Mouse (Mus musculus) macrophage (primary cell): ENCODE data around the gene Syce2. TPM values are rescaled to one million over a fixed set of nuclear protein-coding genes. Genes with fewer than 3 reads are reported as not detected.

ENCODE experiments used
- H3K27ac ChIP-seq: fragments of 350-480 bp; formaldehyde crosslinking; 2 replicates; pipeline ENCODE4 v1.9.0; 2021
- H3K36me3 ChIP-seq: fragments of 350-480 bp; formaldehyde crosslinking; 2 replicates; pipeline ENCODE4 v1.9.0; 2021; ENCODE audit errors: inconsistent target
- H3K4me3 ChIP-seq: fragments of 350-480 bp; formaldehyde crosslinking; 2 replicates; pipeline ENCODE4 v1.9.0; 2021; ENCODE audit errors: inconsistent target
- H3K79me2 ChIP-seq: fragments of 350-480 bp; formaldehyde crosslinking; 2 replicates; pipeline ENCODE4 v1.9.0; 2021; ENCODE audit errors: inconsistent target
- WGBS: methylation state at CpG from one replicate; pipeline ENCODE4 v1.1.7; 2026; ENCODE audit warnings: inconsistent platforms; ENCODE audit not compliant: missing documents; 5-methylcytosine and 5-hydroxymethylcytosine counted together
- polyA plus RNA-seq: library from polyadenylated mRNA; stranded (reverse); fragments of 250-400 nt; gene quantifications from 3 replicates; pipeline ENCODE4 v1.2.4, GENCODE M21; 2018; ENCODE audit warnings: inconsistent platforms

Gene Syce2
- polyA plus RNA-seq, 1 experiment from 2014 or later, result 18.1 TPM

- Histone ChIP-seq H3K4me3 (peak within 1 kb of the TSS; percentile 76), H3K79me2 (peaks cover 44% of the 10 kb centered on the region), H3K27ac (peak within 1 kb of the TSS; percentile 70), H3K36me3 (peaks cover 14% of the 10 kb centered on the region)
- WGBS, result 0% methylated on average over 39 of the region's 39 CpGs
These were observed 15.0 kb upstream of the Syce2 start, which contains the start of gene Farsa for GRCm38 (mm10) chr8:84856864-84857441. Gene Farsa (plus strand): TSS chr8:84856989.

- Histone ChIP-seq H3K27ac (no peak overlapping the region), H3K79me2 (no peaks in the 10 kb centered on the region)
These were observed 526 bp downstream of the Syce2 start for GRCm38 (mm10) chr8:84872309-84872965.

GRCm38 (mm10) chr8:84873016-84873415, 1.1 kb downstream of the Syce2 start:
- WGBS, result 91% methylated on average over 4 of the region's 4 CpGs
- no peaks in the 10 kb centered on the region for H3K79me2 ChIP-seq
- no peak overlapping the region; the same call in 1 of the 2 replicates for H3K4me3 ChIP-seq
- no peak overlapping the region for H3K27ac ChIP-seq
- peaks cover 13% of the 10 kb centered on the region for H3K36me3 ChIP-seq

More at GRCm38 (mm10) chr8:84872309-84872965, 526 bp downstream of the Syce2 start:
- Histone ChIP-seq H3K4me3 (peak overlapping the region; percentile 11; the same call in 1 of the 2 replicates), H3K36me3 (peaks cover 19% of the 10 kb centered on the region)
- WGBS, result 6% methylated on average over 54 of the region's 54 CpGs

- H3K79me2 ChIP-seq, result no peaks in the 10 kb centered on the region
- no peak overlapping the region for H3K27ac ChIP-seq
- no peak overlapping the region for H3K4me3 ChIP-seq
- H3K36me3 ChIP-seq, result no peaks in the 10 kb centered on the region
- 75% methylated on average over 3 of the region's 3 CpGs for WGBS
These were observed 2.4 kb downstream of the Syce2 start for GRCm38 (mm10) chr8:84874339-84874738.

GRCm38 (mm10) chr8:84877297-84878035, 5.6 kb downstream of the Syce2 start:
- H3K27ac ChIP-seq, result no peak overlapping the region
- 94% methylated on average over 3 of the region's 3 CpGs for WGBS
- no peak overlapping the region for H3K4me3 ChIP-seq
- H3K36me3 ChIP-seq, result no peaks in the 10 kb centered on the region
- H3K79me2 ChIP-seq, result no peaks in the 10 kb centered on the region

- 80% methylated on average over 1 of the region's 1 CpGs for WGBS
- H3K36me3 ChIP-seq, result no peaks in the 10 kb centered on the region
- H3K27ac ChIP-seq, result no peak overlapping the region
These were observed 7.0 kb downstream of the Syce2 start for GRCm38 (mm10) chr8:84878915-84879314.

GRCm38 (mm10) chr8:84884728-84885127, 12.8 kb downstream of the Syce2 start:
- WGBS, result 91% methylated on average over 4 of the region's 4 CpGs
- Histone ChIP-seq H3K27ac (no peak overlapping the region), H3K36me3 (peaks cover 16% of the 10 kb centered on the region), H3K4me3 (no peak overlapping the region), H3K79me2 (no peaks in the 10 kb centered on the region)

More at GRCm38 (mm10) chr8:84878915-84879314, 7.0 kb downstream of the Syce2 start:
- H3K79me2 ChIP-seq, result no peaks in the 10 kb centered on the region
- H3K4me3 ChIP-seq, result no peak overlapping the region

GRCm38 (mm10) chr8:84888280-84888679, 16.4 kb downstream of the Syce2 start:
- H3K36me3 ChIP-seq, result peaks cover 16% of the 10 kb centered on the region
- H3K79me2 ChIP-seq, result no peaks in the 10 kb centered on the region
- no peak overlapping the region for H3K27ac ChIP-seq
- WGBS, result 100% methylated on average over 3 of the region's 3 CpGs
- H3K4me3 ChIP-seq, result no peak overlapping the region

GRCm38 (mm10) chr8:84889141-84889540, 17.2 kb downstream of the Syce2 start:
- Histone ChIP-seq H3K27ac (no peak overlapping the region), H3K4me3 (no peak overlapping the region), H3K36me3 (peaks cover 16% of the 10 kb centered on the region), H3K79me2 (no peaks in the 10 kb centered on the region)
- WGBS, result 92% methylated on average over 1 of the region's 1 CpGs

GRCm38 (mm10) chr8:84892993-84893708, 21.2 kb downstream of the Syce2 start:
- peak overlapping the region; percentile 52 for H3K4me3 ChIP-seq
- H3K36me3 ChIP-seq, result peaks cover 2% of the 10 kb centered on the region; the same call in 1 of the 2 replicates
- H3K79me2 ChIP-seq, result no peaks in the 10 kb centered on the region
- H3K27ac ChIP-seq, result no peak overlapping the region
- WGBS, result 18% methylated on average over 31 of the region's 31 CpGs

- 1% methylated on average over 10 of the region's 11 CpGs for WGBS
- Histone ChIP-seq H3K79me2 (no peaks in the 10 kb centered on the region), H3K36me3 (no peaks in the 10 kb centered on the region), H3K27ac (no peak within 1 kb of the TSS), H3K4me3 (peak within 1 kb of the TSS; percentile 52)
These were observed 21.8 kb downstream of the Syce2 start, which contains the start of gene Gcdh for GRCm38 (mm10) chr8:84893709-84894134. Gene Gcdh (minus strand): TSS chr8:84893921.

GRCm38 (mm10) chr8:84895963-84896362, 24.1 kb downstream of the Syce2 start:
- H3K27ac ChIP-seq, result no peak overlapping the region
- no peak overlapping the region for H3K4me3 ChIP-seq
- H3K79me2 ChIP-seq, result no peaks in the 10 kb centered on the region
- no peaks in the 10 kb centered on the region for H3K36me3 ChIP-seq
- 74% methylated on average over 5 of the region's 5 CpGs for WGBS

GRCm38 (mm10) chr8:84901071-84901470, 29.2 kb downstream of the Syce2 start:
- 79% methylated on average over 4 of the region's 4 CpGs for WGBS
- Histone ChIP-seq H3K4me3 (no peak overlapping the region), H3K27ac (no peak overlapping the region)

GRCm38 (mm10) chr8:84901752-84902151, 29.8 kb downstream of the Syce2 start, which contains the start of gene Klf1:
Gene Klf1 (plus strand): TSS chr8:84901928.
- Histone ChIP-seq H3K36me3 (no peaks in the 10 kb centered on the region), H3K4me3 (peak within 1 kb of the TSS; percentile 33), H3K27ac (no peak within 1 kb of the TSS), H3K79me2 (no peaks in the 10 kb centered on the region)
- WGBS, result 76% methylated on average over 3 of the region's 3 CpGs

More at GRCm38 (mm10) chr8:84901071-84901470, 29.2 kb downstream of the Syce2 start:
- H3K79me2 ChIP-seq, result no peaks in the 10 kb centered on the region
- no peaks in the 10 kb centered on the region for H3K36me3 ChIP-seq
